Mouse (Mus musculus): Measurements from ENCODE around the gene Prr14l. TPM values are rescaled to one million over a fixed set of nuclear protein-coding genes. Genes with fewer than 3 reads are reported as not detected.
A peak's percentile ranks its signal among the peaks of the same experiment; 100 is the strongest.
"Not testable (repeated sequence)": the region's sequence is repeated elsewhere in the genome, so short reads cannot be mapped to it uniquely, and the experiment has no call there.

The Prr14l gene
- polyA plus RNA-seq, 1 experiment, result 27.1 TPM

DNA sequence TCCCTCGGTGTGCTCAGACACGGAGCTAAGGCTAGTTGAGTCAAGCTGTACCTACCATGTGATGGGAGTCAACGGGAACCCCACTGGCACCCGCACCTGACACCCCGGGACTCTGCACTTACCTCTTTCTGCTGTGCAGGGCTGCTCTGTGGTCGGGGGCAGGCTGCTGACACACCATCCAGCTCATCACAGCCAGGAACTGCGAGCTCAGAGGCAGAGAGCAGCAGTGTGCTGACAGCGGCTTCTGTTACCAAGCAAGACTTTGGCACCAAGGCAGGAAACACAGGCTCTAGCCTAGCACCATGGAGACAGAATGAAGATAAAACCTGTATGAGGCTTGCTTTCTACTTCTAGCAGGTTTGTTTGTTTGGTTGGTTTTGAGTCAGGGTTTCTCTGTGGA is 33.6 kb downstream of the Prr14l start:
- H3K36me3 ChIP-seq (ENCODE audit: control insufficient read depth, insufficient read depth, low read length), result peaks cover 28% of the 10 kb centered on the region
- TF ChIP-seq POLR2A (IDR thresholded peaks at IDR 0.05; ENCODE audit: control insufficient read depth, extremely low read depth, insufficient read depth, low read length, poor library complexity) (no peak), CTCF (IDR thresholded peaks at IDR 0.05; ENCODE audit: borderline replicate concordance, control insufficient read depth, extremely low read depth, insufficient read depth, low read length, poor library complexity) (no peak)
- H3K27ac ChIP-seq (ENCODE audit: control insufficient read depth, insufficient read depth, low read length), result no peak overlapping the region
- no peak for DNase-seq
- no peak overlapping the region for H3K4me3 ChIP-seq (ENCODE audit: control insufficient read depth, insufficient read depth, low read length)
- H3K27me3 ChIP-seq (ENCODE audit: control insufficient read depth, insufficient read depth, low read length), result no peaks in the 10 kb centered on the region
- WGBS, result 97% methylated on average over 8 of the region's 8 CpGs
- H3K4me1 ChIP-seq (replicated peaks; ENCODE audit: control insufficient read depth, insufficient read depth, low read length), result no peaks in the 10 kb centered on the region

DNA sequence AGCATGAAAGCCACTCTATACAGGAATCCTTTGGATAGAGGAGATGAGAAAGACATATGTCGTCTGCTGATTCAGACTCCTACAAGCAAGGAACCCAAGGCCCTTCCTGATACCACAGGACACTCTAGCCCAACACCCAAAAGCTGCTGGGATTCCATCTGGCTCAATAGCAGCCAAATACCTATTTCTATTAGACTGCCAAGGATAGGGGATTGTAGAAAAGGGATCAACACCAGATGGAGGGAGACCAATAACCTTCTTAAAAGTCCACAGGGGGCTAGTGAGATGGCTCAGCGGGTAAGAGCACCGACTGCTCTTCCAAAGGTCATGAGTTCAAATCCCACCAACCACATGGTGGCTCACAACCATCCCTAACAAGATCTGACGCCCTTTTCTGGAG is 38.7 kb downstream of the Prr14l start:
- H3K36me3 ChIP-seq (ENCODE audit: control insufficient read depth, insufficient read depth, low read length), result peaks cover 48% of the 10 kb centered on the region
- WGBS, result 95% methylated on average over 4 of the region's 4 CpGs

GRCm38 (mm10) chr5:32786454-32786853 is 67.6 kb downstream of the Prr14l start:
- WGBS, result 85% methylated on average over 1 of the region's 1 CpGs
- H3K4me3 ChIP-seq (ENCODE audit: control insufficient read depth, insufficient read depth, low read length); H3K27ac ChIP-seq (ENCODE audit: control insufficient read depth, insufficient read depth, low read length); H3K4me1 ChIP-seq (replicated peaks; ENCODE audit: control insufficient read depth, insufficient read depth, low read length); H3K36me3 ChIP-seq (ENCODE audit: control insufficient read depth, insufficient read depth, low read length); DNase-seq; H3K27me3 ChIP-seq (ENCODE audit: control insufficient read depth, insufficient read depth, low read length): not testable (repeated sequence)

More for the DNA sequence above, 38.7 kb downstream of the Prr14l start:
- H3K4me3 ChIP-seq (ENCODE audit: control insufficient read depth, insufficient read depth, low read length), result no peak overlapping the region
- TF ChIP-seq POLR2A (IDR thresholded peaks at IDR 0.05; ENCODE audit: control insufficient read depth, extremely low read depth, insufficient read depth, low read length, poor library complexity) (no peak), CTCF (IDR thresholded peaks at IDR 0.05; ENCODE audit: borderline replicate concordance, control insufficient read depth, extremely low read depth, insufficient read depth, low read length, poor library complexity) (no peak)
- no peak for DNase-seq
- no peaks in the 10 kb centered on the region for H3K27me3 ChIP-seq (ENCODE audit: control insufficient read depth, insufficient read depth, low read length)
- no peak overlapping the region for H3K27ac ChIP-seq (ENCODE audit: control insufficient read depth, insufficient read depth, low read length)
- no peaks in the 10 kb centered on the region for H3K4me1 ChIP-seq (replicated peaks; ENCODE audit: control insufficient read depth, insufficient read depth, low read length)

- TF ChIP-seq CTCF (IDR thresholded peaks at IDR 0.05; ENCODE audit: borderline replicate concordance, control insufficient read depth, extremely low read depth, insufficient read depth, low read length, poor library complexity) (peak; percentile 70; the same call in 1 of the 2 replicates), POLR2A (IDR thresholded peaks at IDR 0.05; ENCODE audit: control insufficient read depth, extremely low read depth, insufficient read depth, low read length, poor library complexity) (peak; percentile 67; the same call in 1 of the 2 replicates)
- peak; percentile 94 for DNase-seq
- Histone ChIP-seq H3K4me1 (replicated peaks; ENCODE audit: control insufficient read depth, insufficient read depth, low read length) (peaks cover 5% of the 10 kb centered on the region; the same call in 1 of the 2 replicates), H3K36me3 (ENCODE audit: control insufficient read depth, insufficient read depth, low read length) (no peaks in the 10 kb centered on the region), H3K4me3 (ENCODE audit: control insufficient read depth, insufficient read depth, low read length) (peak within 1 kb of the TSS; percentile 91), H3K27me3 (ENCODE audit: control insufficient read depth, insufficient read depth, low read length) (no peaks in the 10 kb centered on the region), H3K27ac (ENCODE audit: control insufficient read depth, insufficient read depth, low read length) (no peak within 1 kb of the TSS)
- WGBS, result under 1% methylated on average over 52 of the region's 52 CpGs
These were observed 68.6 kb downstream of the Prr14l start, which contains the start of gene Pisd for GRCm38 (mm10) chr5:32785313-32785915. Pisd (minus strand) TSS chr5:32785646.

- no peak for DNase-seq
- TF ChIP-seq POLR2A (IDR thresholded peaks at IDR 0.05; ENCODE audit: control insufficient read depth, extremely low read depth, insufficient read depth, low read length, poor library complexity), result no peak
- TF ChIP-seq CTCF (IDR thresholded peaks at IDR 0.05; ENCODE audit: borderline replicate concordance, control insufficient read depth, extremely low read depth, insufficient read depth, low read length, poor library complexity), result no peak
- Histone ChIP-seq H3K27me3 (ENCODE audit: control insufficient read depth, insufficient read depth, low read length) (no peaks in the 10 kb centered on the region), H3K4me3 (ENCODE audit: control insufficient read depth, insufficient read depth, low read length) (peak overlapping the region; percentile 91; the same call in 1 of the 2 replicates), H3K27ac (ENCODE audit: control insufficient read depth, insufficient read depth, low read length) (no peak overlapping the region), H3K4me1 (replicated peaks; ENCODE audit: control insufficient read depth, insufficient read depth, low read length) (peaks cover 5% of the 10 kb centered on the region; the same call in 1 of the 2 replicates), H3K36me3 (ENCODE audit: control insufficient read depth, insufficient read depth, low read length) (no peaks in the 10 kb centered on the region)
- WGBS, result 17% methylated on average over 5 of the region's 5 CpGs
These were observed 69.3 kb downstream of the Prr14l start for GRCm38 (mm10) chr5:32784726-32785125.

GRCm38 (mm10) chr5:32781596-32781995 is 72.5 kb downstream of the Prr14l start:
- Histone ChIP-seq H3K27me3 (ENCODE audit: control insufficient read depth, insufficient read depth, low read length) (no peaks in the 10 kb centered on the region), H3K4me1 (replicated peaks; ENCODE audit: control insufficient read depth, insufficient read depth, low read length) (peaks cover 5% of the 10 kb centered on the region; the same call in 1 of the 2 replicates), H3K36me3 (ENCODE audit: control insufficient read depth, insufficient read depth, low read length) (no peaks in the 10 kb centered on the region), H3K27ac (ENCODE audit: control insufficient read depth, insufficient read depth, low read length) (no peak overlapping the region), H3K4me3 (ENCODE audit: control insufficient read depth, insufficient read depth, low read length) (no peak overlapping the region)
- 97% methylated on average over 5 of the region's 5 CpGs for WGBS
- TF ChIP-seq POLR2A (IDR thresholded peaks at IDR 0.05; ENCODE audit: control insufficient read depth, extremely low read depth, insufficient read depth, low read length, poor library complexity) (no peak), CTCF (IDR thresholded peaks at IDR 0.05; ENCODE audit: borderline replicate concordance, control insufficient read depth, extremely low read depth, insufficient read depth, low read length, poor library complexity) (no peak)
- no peak for DNase-seq

DNA sequence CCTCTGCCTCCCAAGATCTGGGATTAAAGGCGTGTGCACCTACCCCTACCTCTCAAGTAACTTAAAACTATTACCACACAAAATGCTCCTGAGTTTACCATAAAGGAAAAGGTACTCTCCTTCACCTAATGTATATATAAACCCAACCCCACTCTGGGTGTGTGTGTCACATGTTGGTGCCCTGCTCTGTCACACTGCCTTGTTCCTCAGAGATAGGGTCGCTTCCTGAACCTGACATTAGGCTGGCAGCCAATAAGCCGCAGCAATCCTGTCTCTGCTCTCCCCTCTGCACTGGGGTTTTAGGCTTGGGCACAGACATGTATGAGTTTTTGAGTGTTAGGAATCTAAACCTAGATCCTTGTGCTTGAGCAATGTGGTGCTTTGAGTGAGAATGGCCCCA is 75.9 kb downstream of the Prr14l start:
- no peaks in the 10 kb centered on the region for H3K27me3 ChIP-seq (ENCODE audit: control insufficient read depth, insufficient read depth, low read length)
- H3K4me3 ChIP-seq (ENCODE audit: control insufficient read depth, insufficient read depth, low read length), result no peak overlapping the region
- H3K27ac ChIP-seq (ENCODE audit: control insufficient read depth, insufficient read depth, low read length), result no peak overlapping the region
- H3K36me3 ChIP-seq (ENCODE audit: control insufficient read depth, insufficient read depth, low read length), result no peaks in the 10 kb centered on the region
- DNase-seq, result no peak
- TF ChIP-seq CTCF (IDR thresholded peaks at IDR 0.05; ENCODE audit: borderline replicate concordance, control insufficient read depth, extremely low read depth, insufficient read depth, low read length, poor library complexity) (no peak), POLR2A (IDR thresholded peaks at IDR 0.05; ENCODE audit: control insufficient read depth, extremely low read depth, insufficient read depth, low read length, poor library complexity) (no peak)
- H3K4me1 ChIP-seq (replicated peaks; ENCODE audit: control insufficient read depth, insufficient read depth, low read length), result no peaks in the 10 kb centered on the region
- WGBS, result 92% methylated on average over 3 of the region's 3 CpGs
